Mouse (Mus musculus) layer of hippocampus, adult 2 months (tissue): ENCODE results near the gene Myh3. TPM values are rescaled to one million over a fixed set of nuclear protein-coding genes. Genes with fewer than 3 reads are reported as not detected.

Experiments used
- DNase-seq, 2 experiments: peaks; one replicate each; pipeline ENCODE4 v3.0.0; 2022; ENCODE audit warnings: low spot score in 2 of 2
- H3K27ac ChIP-seq: fragments of 200-600 bp; 2 replicates; pipeline ENCODE4 v1.8.1; 2022
- H3K4me3 ChIP-seq: fragments of 200-600 bp; 2 replicates; pipeline ENCODE4 v1.8.1; 2022; ENCODE audit warnings: mild to moderate bottlenecking
- CTCF ChIP-seq: fragments of 200-600 bp; conservative IDR thresholded peaks from 2 replicates; pipeline ENCODE4 v1.8.1; 2022; ENCODE audit warnings: antibody characterized with exemption, mild to moderate bottlenecking, moderate library complexity
- microRNA-seq, 2 experiments: library from miRNA; unstranded; fragments of <30 nt; microRNA quantifications; one replicate each; pipeline ENCODE4 v1.2.0; 2021
- total RNA-seq, 2 experiments: library from RNA; stranded (reverse); gene quantifications; 2 replicates each; pipeline ENCODE4 v1.2.3; 2021

Gene Myh3
- total RNA-seq, 2 experiments from 2014 or later, result 0.67 to 0.91 TPM

- Histone ChIP-seq H3K27ac (no peak overlapping the region), H3K4me3 (no peak overlapping the region)
- no peak for DNase-seq
- no peak for TF ChIP-seq CTCF
Observed at GRCm38 (mm10) chr11:67143863-67144498, 65.9 kb downstream of the Myh3 start.

DNA sequence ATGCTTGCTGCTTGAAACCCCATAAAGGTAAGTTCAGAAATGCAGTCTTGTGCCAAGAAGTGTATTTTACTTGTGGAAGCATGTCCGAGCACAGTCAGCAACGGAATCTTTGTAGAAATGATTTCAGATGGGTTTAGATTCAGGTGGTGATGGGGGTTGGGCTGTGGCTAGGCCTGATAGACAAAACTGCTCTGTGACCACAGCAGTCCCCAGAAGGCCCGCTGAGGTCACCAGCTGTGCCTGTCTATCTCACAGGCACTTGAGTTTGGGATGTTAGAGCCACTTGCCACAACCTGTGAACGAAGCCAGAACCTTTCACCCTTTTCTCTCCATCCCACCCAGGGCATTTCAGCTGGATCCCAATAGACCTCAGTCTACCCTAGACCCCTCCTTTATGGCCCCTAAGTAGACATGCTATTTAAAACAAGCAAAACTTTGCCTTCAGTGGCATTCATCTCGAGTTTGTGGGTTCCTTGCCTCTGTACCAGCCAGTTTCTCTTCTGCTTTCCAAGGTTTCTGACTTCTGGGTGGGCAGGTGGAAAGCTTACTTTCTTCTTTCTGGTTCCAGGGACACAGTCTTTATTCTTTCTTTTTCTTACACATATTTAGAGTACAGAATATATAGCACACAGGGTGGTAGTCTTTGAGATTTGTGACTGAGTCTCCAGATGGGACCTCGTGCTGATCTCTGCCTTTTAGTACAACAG is 66.6 kb downstream of the Myh3 start:
- TF ChIP-seq CTCF, result no peak
- H3K27ac ChIP-seq, result no peak overlapping the region
- no peak overlapping the region for H3K4me3 ChIP-seq
- no peak for DNase-seq

GRCm38 (mm10) chr11:67145482-67146408 is 67.6 kb downstream of the Myh3 start:
- Histone ChIP-seq H3K27ac (no peak overlapping the region), H3K4me3 (no peak overlapping the region)
- no peak for DNase-seq
- TF ChIP-seq CTCF, result no peak

DNA sequence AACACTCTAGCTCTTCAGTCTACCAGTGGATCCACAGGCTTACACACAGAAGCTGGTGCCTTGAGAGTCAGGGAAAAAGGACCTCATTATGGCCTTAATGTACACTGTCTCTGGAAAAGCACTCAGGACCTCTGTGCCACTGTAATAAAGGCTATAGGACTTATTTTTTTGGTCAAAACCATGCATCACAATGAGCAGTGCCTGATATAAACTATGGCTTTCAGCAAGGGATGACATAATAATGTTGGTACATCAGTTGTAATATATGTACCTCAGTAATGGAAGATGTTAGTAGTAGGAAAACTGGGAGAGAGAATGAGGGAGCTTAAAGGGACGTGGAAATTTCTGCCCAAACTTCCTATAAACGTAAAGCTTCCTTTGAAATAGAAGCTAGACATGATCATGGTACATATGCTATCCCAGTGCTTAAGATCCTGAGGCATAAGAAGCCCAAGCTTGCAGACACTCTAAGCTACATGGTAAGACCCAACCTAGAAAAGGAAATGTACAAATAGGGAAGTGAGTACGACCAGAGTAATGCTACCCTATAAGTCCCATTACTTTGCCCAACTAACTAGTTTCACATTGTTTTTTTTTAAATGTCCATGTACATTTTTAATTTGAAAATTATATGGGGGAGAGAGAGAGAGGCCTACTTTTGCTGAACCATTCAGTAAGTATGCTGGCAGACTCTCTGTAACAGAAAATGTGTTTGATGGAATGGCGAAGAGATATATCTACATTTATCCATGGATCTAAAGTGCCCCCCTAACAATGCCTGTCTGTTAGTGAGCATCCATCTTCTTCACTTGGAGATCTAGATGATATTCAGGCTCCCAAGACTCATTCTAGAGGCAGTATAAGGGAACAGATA is 68.5 kb downstream of the Myh3 start:
- no peak overlapping the region for H3K27ac ChIP-seq
- no peak for TF ChIP-seq CTCF
- H3K4me3 ChIP-seq, result no peak overlapping the region
- no peak for DNase-seq

GRCm38 (mm10) chr11:67147283-67147921 is 69.3 kb downstream of the Myh3 start:
- Histone ChIP-seq H3K27ac (no peak overlapping the region), H3K4me3 (no peak overlapping the region)
- no peak for TF ChIP-seq CTCF
- no peak for DNase-seq

GRCm38 (mm10) chr11:67148286-67149012 is 70.3 kb downstream of the Myh3 start:
- H3K4me3 ChIP-seq, result no peak overlapping the region
- no peak for DNase-seq
- H3K27ac ChIP-seq, result no peak overlapping the region
- TF ChIP-seq CTCF, result no peak

DNA sequence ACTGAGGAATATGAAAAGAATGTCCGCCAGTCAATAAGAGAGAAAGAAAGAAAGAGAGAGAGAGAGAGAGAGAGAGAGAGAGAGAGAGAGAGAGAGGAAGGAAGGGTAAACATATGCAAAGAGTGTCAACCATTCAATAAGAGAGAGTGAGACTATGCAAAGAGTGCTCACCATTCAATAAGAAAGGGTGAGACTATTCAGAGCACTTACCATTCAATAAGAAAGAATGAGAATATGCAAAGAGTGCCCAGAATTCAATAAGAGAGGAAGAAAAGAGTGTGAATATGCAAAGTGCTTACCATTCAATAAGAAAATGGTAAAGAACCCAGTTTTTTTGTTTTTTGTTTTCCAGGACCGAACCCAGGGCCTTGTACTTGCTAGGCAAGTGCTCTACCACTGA is 72.1 kb downstream of the Myh3 start:
- no peak for TF ChIP-seq CTCF
- Histone ChIP-seq H3K4me3 (no peak overlapping the region), H3K27ac (no peak overlapping the region)
- DNase-seq, result no peak

DNA sequence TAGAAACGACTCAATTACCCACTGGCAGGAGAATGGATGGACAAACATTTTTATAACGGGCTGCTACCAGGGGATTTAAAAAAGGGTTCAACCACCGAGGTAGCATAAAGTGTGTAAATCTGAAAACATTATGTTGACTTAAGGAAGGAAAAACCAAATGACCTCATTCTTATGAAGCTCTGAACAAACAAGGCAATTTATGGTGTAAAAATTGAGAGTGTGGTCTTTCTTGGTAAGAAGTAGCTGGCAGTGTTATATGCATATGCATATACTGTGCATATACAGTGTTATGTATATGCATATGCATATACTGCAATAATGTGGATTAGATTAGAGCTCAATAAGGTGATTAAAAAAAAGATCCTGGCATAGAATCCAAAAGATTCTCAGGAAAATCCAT is 73.1 kb downstream of the Myh3 start:
- Histone ChIP-seq H3K4me3 (no peak overlapping the region), H3K27ac (no peak overlapping the region)
- no peak for DNase-seq
- no peak for TF ChIP-seq CTCF

Small RNA genes lying within 50 kb of the gene (microRNA-seq; reads per million reads assigned to microRNA genes)
- 0 reads per million in 2 experiments for gene Mir6923

Other genes with a start within 250 kb of the Myh3 start
- gene Pirt, start 166.3 kb upstream of the Myh3 start, total RNA-seq, result 1 to 10 TPM; 1.4 to 1.9 TPM
- not detected for gene Tmem238l, start 121.7 kb upstream of the Myh3 start, total RNA-seq
- gene Tmem220, start 53.1 kb upstream of the Myh3 start, total RNA-seq, result under 1 TPM; 0.44 to 0.95 TPM
- gene Adprm, start 25.7 kb upstream of the Myh3 start, total RNA-seq, result 10 to 100 TPM; 27.7 to 29.3 TPM
- 10 to 100 TPM in 1 of 2 experiments, 1 to 10 TPM in 1; 9.4 to 10.6 TPM for gene Sco1, start 25.6 kb upstream of the Myh3 start, total RNA-seq
- gene Myh2, start 92.7 kb downstream of the Myh3 start, total RNA-seq, result under 1 TPM; 0.10 to 0.18 TPM
- under 1 TPM; 0.17 to 0.20 TPM for gene Myh1, start 121.8 kb downstream of the Myh3 start, total RNA-seq
- gene Myh4, start 159.7 kb downstream of the Myh3 start, total RNA-seq, result under 1 TPM; 0.07 to 0.15 TPM
- gene Myh8, start 198.8 kb downstream of the Myh3 start, total RNA-seq, result 1 to 10 TPM; 1.3 to 1.4 TPM
- gene Myh13, start 243.4 kb downstream of the Myh3 start, total RNA-seq, result under 1 TPM; 0.10 to 0.12 TPM